In the genomic region with DNA sequence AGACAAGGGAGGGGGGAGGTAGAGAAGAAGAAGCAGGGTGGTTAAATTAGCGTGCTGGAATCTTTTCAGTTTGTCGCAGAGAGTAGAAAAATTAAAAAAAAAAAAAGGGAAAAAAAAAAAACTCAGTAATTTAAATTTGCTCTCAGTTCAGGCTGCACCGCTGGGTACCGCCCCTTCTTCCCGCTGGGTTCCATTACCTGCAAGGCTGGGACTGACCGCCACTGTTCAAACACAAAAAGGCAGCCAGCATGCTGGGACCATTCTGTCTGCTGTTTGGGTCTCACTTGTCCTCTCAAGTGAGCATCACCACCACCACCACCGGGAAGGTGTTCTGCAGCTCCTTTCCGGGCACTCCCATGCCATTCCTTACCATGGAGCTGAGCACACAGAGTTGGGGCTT, we compare ENCODE assay signal across 8 mouse cellular contexts.
A peak's percentile ranks its signal among the peaks of the same experiment; 100 is the strongest.
DNase-seq lines count a peak whose midpoint lies in the region; ATAC-seq lines count a peak whose summit lies in the region.

No protein-coding gene starts in this region.

- DNase-seq in cerebellum, postnatal 14 days, result peak; percentile 33 to 36
- DNase-seq in cerebellum, adult 9-10 months, result no peak
- DNase-seq in limb, embryonic 10.5 days (ENCODE audit: low spot score), result no peak
- DNase-seq in left cerebral cortex, postnatal 36 days (ENCODE audit: low spot score in 2 of 2), result peak; percentile 53 to 55
- peak; percentile 40 to 43 for DNase-seq in right cerebral cortex, postnatal 36 days (ENCODE audit: low spot score in 2 of 2)
- no peak for DNase-seq in spleen, postnatal 14 days (ENCODE audit: low spot score in 2 of 2)
- no peak for DNase-seq in ovary, adult 18-20 months (ENCODE audit: low spot score)

- intact Hi-C loops in left cerebral cortex, postnatal 36 days (cut with DNase I), result loop anchor here (1.0 to 10.0 kb wide), 2 partner anchors 134 to 521 kb away; no protein-coding TSS in a partner anchor

- ATAC-seq in limb, embryonic 12.5 days (ENCODE audit: insufficient number of reproducible peaks, insufficient read depth, low FRiP score, low TSS enrichment, low read depth), result no peak

- no peaks in the 10 kb centered on the region for H3K27me3 ChIP-seq in limb, embryonic 12.5 days
- no peaks in the 10 kb centered on the region for H3K27me3 ChIP-seq in limb, embryonic 10.5 days (ENCODE audit: low read depth, poor library complexity, severe bottlenecking)

- H3K4me2 ChIP-seq in limb, embryonic 12.5 days, result peak overlapping the region; percentile 41

- H3K36me3 ChIP-seq in limb, embryonic 12.5 days, result no peaks in the 10 kb centered on the region
- H3K36me3 ChIP-seq in limb, embryonic 10.5 days, result no peaks in the 10 kb centered on the region

- no peak overlapping the region for H3K9ac ChIP-seq in limb, embryonic 12.5 days (replicated peaks)

- no peaks in the 10 kb centered on the region for H3K4me1 ChIP-seq in limb, embryonic 12.5 days (replicated peaks)
- H3K4me1 ChIP-seq in limb, embryonic 10.5 days, result no peaks in the 10 kb centered on the region

- no peaks in the 10 kb centered on the region for H3K9me3 ChIP-seq in limb, embryonic 12.5 days
- no peaks in the 10 kb centered on the region for H3K9me3 ChIP-seq in limb, embryonic 10.5 days (replicated peaks)

- 37% methylated on average over 8 of the region's 8 CpGs for WGBS in limb, embryonic 12.5 days
- WGBS in limb, embryonic 10.5 days, result 32% methylated on average over 8 of the region's 8 CpGs

- H3K27ac ChIP-seq in limb, embryonic 12.5 days, result no peak overlapping the region
- H3K27ac ChIP-seq in limb, embryonic 10.5 days, result no peak overlapping the region

- 0 out of 2 replicates have a peak overlapping the region, but pooled peaks have one; percentile 9 for H3K4me3 ChIP-seq in limb, embryonic 12.5 days (replicated peaks)
- H3K4me3 ChIP-seq in limb, embryonic 10.5 days, result no peak overlapping the region; the same call in 1 of the 2 replicates

Comparison
In these comparisons a context has a peak if more than half of its experiments do, and no peak if none do; other contexts are left out.
1. DNase-seq: peak in cerebellum, postnatal 14 days (2 of 2), left cerebral cortex, postnatal 36 days (2 of 2) and right cerebral cortex, postnatal 36 days (2 of 2); none in cerebellum, adult 9-10 months (single experiment), limb, embryonic 10.5 days (single experiment), spleen, postnatal 14 days (0 of 2) and ovary, adult 18-20 months (single experiment).